ENCODE assay signal across 9 mouse cellular contexts in genomic region chr2:31763271-31763670, GRCm38 (mm10). TPM values are rescaled to one million over a fixed set of nuclear protein-coding genes. Genes with fewer than 3 reads are reported as not detected.
DNase-seq lines count a peak whose midpoint lies in the region; ATAC-seq and TF ChIP-seq lines count a peak whose summit lies in the region.
"Had no signal": no experiment of that assay in that cellular context is flagged by ENCODE, and none has a peak within 500 bp of the region (broad histone marks: within the 10 kb centered on the region; RNA-seq: fewer than 3 reads in every experiment).

No protein-coding gene starts in this region.

- no peak for TF ChIP-seq CTCF in kidney, adult 2 months (conservative IDR thresholded peaks at IDR 0.05; ENCODE audit: insufficient read depth, insufficient read length, low read depth, low read length)

- H3K4me1 ChIP-seq in kidney, embryonic 15.5 days = peaks cover 77% of the 10 kb centered on the region
- H3K4me1 ChIP-seq in kidney, adult 2 months (ENCODE audit: control insufficient read depth, insufficient read depth, low read length) = peaks cover 45% of the 10 kb centered on the region

- H3K27ac ChIP-seq in kidney, embryonic 15.5 days = peak overlapping the region; percentile 75
- no peak overlapping the region for H3K27ac ChIP-seq in kidney, adult 2 months (ENCODE audit: insufficient read depth, low read depth, low read length)

- no peaks in the 10 kb centered on the region for H3K27me3 ChIP-seq in kidney, embryonic 15.5 days
- no peaks in the 10 kb centered on the region for H3K27me3 ChIP-seq in kidney, adult 2 months (replicated peaks; ENCODE audit: control insufficient read depth, insufficient read depth, low read length)

- no peak for ATAC-seq in kidney, embryonic 15.5 days (replicated peaks; ENCODE audit: low FRiP score)
- peak; percentile 50 to 51; a peak in 3 of 4 replicates for ATAC-seq in hematopoietic stem cell, adult 5-6 weeks (replicated peaks in 1 of 2; ENCODE audit: insufficient read depth in 1 of 2, low FRiP score in 2 of 2, low TSS enrichment in 1 of 2, low read depth in 1 of 2, poor library complexity in 2 of 2, severe bottlenecking in 2 of 2)
- ATAC-seq in megakaryocyte, adult 5-6 weeks (ENCODE audit: poor library complexity, severe bottlenecking) = peak; percentile 67
- no peak for ATAC-seq in activated CD4-positive, CD25-positive, alpha-beta regulatory T cell, adult 4 months

- TF ChIP-seq POLR2A in kidney, adult 2 months (IDR thresholded peaks at IDR 0.05; ENCODE audit: low read depth, low read length) = no peak

- DNase-seq in kidney, adult 2 months = no peak
- peak; percentile 86 for DNase-seq in R1 (ENCODE audit: low read depth, low spot score)
- no peak for DNase-seq in left cerebral cortex, adult 11 months (ENCODE audit: low spot score)
- no peak for DNase-seq in Muller cell, postnatal 12 days (ENCODE audit: inconsistent ontology term)

- no peak overlapping the region for H3K9ac ChIP-seq in kidney, embryonic 15.5 days

- WGBS in kidney, embryonic 15.5 days = 18% methylated on average over 2 of the region's 2 CpGs
- WGBS in kidney, adult 2 months = 33% methylated on average over 2 of the region's 2 CpGs

- peak overlapping the region; percentile 87; the same call in 1 of the 2 replicates for H3K4me3 ChIP-seq in kidney, embryonic 15.5 days (replicated peaks)
- no peak overlapping the region for H3K4me3 ChIP-seq in kidney, adult 2 months (ENCODE audit: insufficient read depth, low read depth, low read length)

- H3K36me3 ChIP-seq in kidney, embryonic 15.5 days = no peaks in the 10 kb centered on the region
- no peaks in the 10 kb centered on the region for H3K36me3 ChIP-seq in kidney, adult 2 months (ENCODE audit: control insufficient read depth, insufficient read depth, low read length)

- peak overlapping the region; percentile 82 for H3K4me2 ChIP-seq in kidney, embryonic 15.5 days

- H3K9me3 ChIP-seq in kidney, embryonic 15.5 days (replicated peaks) = no peaks in the 10 kb centered on the region

RNA-seq across cellular contexts. Expression of gene Qrfp, which starts 47.1 kb away (rescaled TPM):
- polyA plus RNA-seq in kidney, embryonic 15.5 days (2015; fragmentation: Nextera tagmentation; extraction: Ambion mirVana) = 0.08 TPM in 1 of 2 replicates, not detected in the other
- polyA plus RNA-seq in kidney, adult 2 months (2012; rRNA removed) = 0.05 and 0.11 TPM in 2 replicates
- not detected in 2 replicates for total RNA-seq in hematopoietic stem cell, adult 5-6 weeks (2017)
- total RNA-seq in megakaryocyte, adult 5-6 weeks (2015) = 0.57 and 0.65 TPM in 2 replicates
- 0.04 and 0.29 TPM in 2 replicates for total RNA-seq in megakaryocyte, adult 5-6 weeks (2017)
- polyA plus RNA-seq in activated CD4-positive, CD25-positive, alpha-beta regulatory T cell, adult 4 months (2017; shearing (Covaris generic)) = under 1 TPM; 0.47 to 0.48 TPM
- total RNA-seq: layer of hippocampus, adult 18-20 months had no signal

Comparison
In these comparisons a context has a peak if more than half of its experiments do, and no peak if none do; other contexts are left out.
1. ATAC-seq: peak in hematopoietic stem cell, adult 5-6 weeks (2 of 2) and megakaryocyte, adult 5-6 weeks (single experiment); none in kidney, embryonic 15.5 days (single experiment) and activated CD4-positive, CD25-positive, alpha-beta regulatory T cell, adult 4 months (single experiment).